27 mouse cellular contexts compared by ENCODE assay signal in genomic region chr11:5975068-5975467, GRCm38 (mm10). TPM values are rescaled to one million over a fixed set of nuclear protein-coding genes. Genes with fewer than 3 reads are reported as not detected.
A peak's percentile ranks its signal among the peaks of the same experiment; 100 is the strongest.
DNase-seq lines count a peak whose midpoint lies in the region; ATAC-seq and TF ChIP-seq lines count a peak whose summit lies in the region.
"Had no signal": no experiment of that assay in that cellular context is flagged by ENCODE, and none has a peak within 500 bp of the region (broad histone marks: within the 10 kb centered on the region; RNA-seq: fewer than 3 reads in every experiment).

No protein-coding gene starts in this region.

- H3K9ac ChIP-seq in limb, embryonic 14.5 days (ENCODE audit: low read depth, low read length, severe bottlenecking): no peak overlapping the region
- H3K9ac ChIP-seq: embryonic facial prominence, embryonic 12.5 days; forebrain, embryonic 12.5 days; forebrain, embryonic 15.5 days; heart, embryonic 13.5 days; hindbrain, embryonic 14.5 days had no signal

- TF ChIP-seq POLR2A in limb, embryonic 14.5 days (IDR thresholded peaks at IDR 0.05; ENCODE audit: borderline replicate concordance, extremely low read depth, insufficient read depth, insufficient read length): no peak

- no peaks in the 10 kb centered on the region for H3K36me3 ChIP-seq in limb, embryonic 14.5 days (ENCODE audit: control insufficient read depth, insufficient read depth, low read length)
- H3K36me3 ChIP-seq in limb, embryonic 10.5 days: peaks cover 15% of the 10 kb centered on the region

- no peaks in the 10 kb centered on the region for H3K27me3 ChIP-seq in limb, embryonic 14.5 days (ENCODE audit: control insufficient read depth, insufficient read depth, low read length)
- 0 out of 2 replicates have a peak, but pooled peaks cover 5% of the 10 kb centered on the region for H3K27me3 ChIP-seq in limb, embryonic 10.5 days (ENCODE audit: low read depth, poor library complexity, severe bottlenecking)
- H3K27me3 ChIP-seq: forebrain, embryonic 12.5 days; forebrain, embryonic 15.5 days; heart, embryonic 13.5 days had no signal

- peak; percentile 28; the same call in 1 of the 2 replicates for ATAC-seq in limb, embryonic 14.5 days (ENCODE audit: low FRiP score, low read depth)
- no peak for ATAC-seq in megakaryocyte-erythroid progenitor cell, adult 5-6 weeks (replicated peaks; ENCODE audit: low FRiP score, low TSS enrichment, poor library complexity, severe bottlenecking)
- ATAC-seq: CD4-positive, CD25-positive, alpha-beta regulatory T cell, adult 4 months; forebrain, embryonic 15.5 days; hindbrain, postnatal 0 days; inflammation-experienced regulatory T-cells, adult 6 months; intestine, embryonic 16.5 days had no signal

- peak; percentile 42 for DNase-seq in gastrocnemius, adult 2 months
- DNase-seq in gastrocnemius, adult 18-20 months (ENCODE audit: low spot score): no peak
- DNase-seq in limb, embryonic 14.5 days (ENCODE audit: low spot score): no peak
- no peak for DNase-seq in limb, embryonic 10.5 days (ENCODE audit: low spot score)
- DNase-seq in retina, postnatal 1 day: peak; percentile 80
- DNase-seq: adrenal gland, adult 2 months; adrenal gland, postnatal 14 days; cerebellum, adult 11 months; cerebellum, adult 8-10 months; cerebellum, postnatal 14 days; heart, adult 2 months; heart, postnatal 4 days had no signal

- no peak for TF ChIP-seq CTCF in gastrocnemius, adult 2 months (IDR thresholded peaks at IDR 0.05)

- no peak overlapping the region for H3K4me2 ChIP-seq in limb, embryonic 14.5 days (replicated peaks; ENCODE audit: low read depth, low read length, severe bottlenecking)
- H3K4me2 ChIP-seq: embryonic facial prominence, embryonic 12.5 days; forebrain, embryonic 12.5 days; forebrain, embryonic 15.5 days; heart, embryonic 13.5 days; hindbrain, embryonic 14.5 days had no signal

- intact Hi-C loops in gastrocnemius, adult 2 months (cut with DNase I): no loop called here

- H3K4me1 ChIP-seq in limb, embryonic 14.5 days (ENCODE audit: control insufficient read depth, insufficient read depth, low read length): no peaks in the 10 kb centered on the region; the same call in 1 of the 2 replicates
- H3K4me1 ChIP-seq in limb, embryonic 10.5 days: peaks cover 48% of the 10 kb centered on the region
- H3K4me1 ChIP-seq: forebrain, embryonic 15.5 days had no signal

- 55% methylated on average over 2 of the region's 2 CpGs for WGBS in limb, embryonic 14.5 days
- WGBS in limb, embryonic 10.5 days: 84% methylated on average over 2 of the region's 2 CpGs

- H3K4me3 ChIP-seq in gastrocnemius, adult 2 months: no peak overlapping the region
- no peak overlapping the region for H3K4me3 ChIP-seq in limb, embryonic 14.5 days (replicated peaks; ENCODE audit: low read length)
- H3K4me3 ChIP-seq in limb, embryonic 10.5 days: no peak overlapping the region
- H3K4me3 ChIP-seq: embryonic facial prominence, embryonic 12.5 days; erythroblast, embryonic 14.5 days; forebrain, embryonic 12.5 days; forebrain, embryonic 15.5 days; heart, adult 2 months; heart, embryonic 10.5 days; heart, embryonic 13.5 days had no signal

- no peaks in the 10 kb centered on the region for H3K9me3 ChIP-seq in limb, embryonic 14.5 days (ENCODE audit: control insufficient read depth, low read length)
- H3K9me3 ChIP-seq in limb, embryonic 10.5 days (replicated peaks): 0 out of 2 replicates have a peak, but pooled peaks cover 3% of the 10 kb centered on the region
- H3K9me3 ChIP-seq: embryonic facial prominence, embryonic 12.5 days; forebrain, embryonic 12.5 days; forebrain, embryonic 15.5 days; heart, embryonic 10.5 days; heart, embryonic 13.5 days had no signal

- no peak overlapping the region for H3K27ac ChIP-seq in gastrocnemius, adult 2 months
- no peak overlapping the region for H3K27ac ChIP-seq in limb, embryonic 14.5 days (replicated peaks; ENCODE audit: low read depth, low read length)
- H3K27ac ChIP-seq in limb, embryonic 10.5 days: no peak overlapping the region
- H3K27ac ChIP-seq: embryonic facial prominence, embryonic 12.5 days; forebrain, embryonic 12.5 days; forebrain, embryonic 15.5 days; heart, adult 2 months; heart, embryonic 10.5 days; heart, embryonic 13.5 days; hindbrain, embryonic 14.5 days; hindbrain, postnatal 0 days had no signal

RNA-seq across cellular contexts. Expression of gene Ykt6, which starts 19.6 kb away (rescaled TPM):
- 10 to 100 TPM; 37.0 to 46.7 TPM for total RNA-seq in gastrocnemius, adult 2 months (2021)
- 10 to 100 TPM; 37.0 to 44.9 TPM for total RNA-seq in gastrocnemius, adult 18-20 months (2021)
- polyA plus RNA-seq in limb, embryonic 14.5 days (2012; rRNA removed): 79.0 and 81.0 TPM in 2 replicates
- polyA plus RNA-seq in limb, embryonic 14.5 days (2014; fragmentation: Nextera tagmentation; extraction: Ambion mirVana): 33.2 and 34.8 TPM in 2 replicates
- polyA plus RNA-seq in limb, embryonic 10.5 days (2016; fragmentation: Nextera tagmentation; extraction: Ambion mirVana): 55.5 and 65.5 TPM in 2 replicates
- 31.2 and 37.7 TPM in 2 replicates for total RNA-seq in megakaryocyte-erythroid progenitor cell, adult 5-6 weeks (2014; fragmentation: Nextera tagmentation)
- total RNA-seq in megakaryocyte-erythroid progenitor cell, adult 5-6 weeks (2017): 42.3 and 43.6 TPM in 2 replicates

RNA-seq across cellular contexts. Expression of gene Gck, which starts 25.2 kb away (rescaled TPM):
- 1 to 10 TPM; 1.8 to 7.8 TPM for total RNA-seq in gastrocnemius, adult 2 months (2021)
- total RNA-seq in gastrocnemius, adult 18-20 months (2021): 1 to 10 TPM; 2.0 to 3.3 TPM
- polyA plus RNA-seq in limb, embryonic 14.5 days (2012; rRNA removed): 0.83 and 1.7 TPM in 2 replicates
- polyA plus RNA-seq in limb, embryonic 14.5 days (2014; fragmentation: Nextera tagmentation; extraction: Ambion mirVana): 0.74 and 2.6 TPM in 2 replicates
- 0.55 and 1.3 TPM in 2 replicates for polyA plus RNA-seq in limb, embryonic 10.5 days (2016; fragmentation: Nextera tagmentation; extraction: Ambion mirVana)
- total RNA-seq in megakaryocyte-erythroid progenitor cell, adult 5-6 weeks (2014; fragmentation: Nextera tagmentation): not detected in 2 replicates
- total RNA-seq in megakaryocyte-erythroid progenitor cell, adult 5-6 weeks (2017): not detected in 2 replicates
- total RNA-seq: granulocyte monocyte progenitor cell, adult 5-6 weeks; heart, postnatal 4 days; MEL had no signal
- polyA plus RNA-seq: C2C12; CD4-positive, CD25-positive, alpha-beta regulatory T cell, adult 4 months; erythroblast, embryonic 14.5 days; inflammation-experienced regulatory T-cells, adult 6 months had no signal

Comparison
In these comparisons a context has a peak if more than half of its experiments do, and no peak if none do; other contexts are left out.
1. DNase-seq: peak in gastrocnemius, adult 2 months (single experiment) and retina, postnatal 1 day (single experiment); none in gastrocnemius, adult 18-20 months (single experiment), limb, embryonic 14.5 days (single experiment) and limb, embryonic 10.5 days (single experiment).